Mouse (Mus musculus) gastrocnemius, adult 18-20 months (tissue): ENCODE data around the gene Defa36. TPM values are rescaled to one million over a fixed set of nuclear protein-coding genes. Genes with fewer than 3 reads are reported as not detected.
"Not testable (repeated sequence)": the region's sequence is repeated elsewhere in the genome, so short reads cannot be mapped to it uniquely, and the experiment has no call there.

ENCODE experiments used
- DNase-seq: peaks from one replicate; pipeline ENCODE4 v3.0.0; 2021; ENCODE audit warnings: low spot score
- long read RNA-seq, 2 experiments: library from polyadenylated mRNA; stranded (forward); transcript quantifications; one replicate each; pipeline ENCODE4 v2.0.0; 2021
- total RNA-seq, 2 experiments: library from RNA; stranded (reverse); gene quantifications; 2 replicates each; pipeline ENCODE4 v1.2.3; 2021

The Defa36 gene
- total RNA-seq = not detected
- long read RNA-seq, experiment 1 = 0 reads
- long read RNA-seq, experiment 2 = 0 reads

- DNase-seq = not testable (repeated sequence)
These were observed at the start of gene Defa36 for GRCm38 (mm10) chr8:21427111-21427510. Gene Defa36 (plus strand): TSS chr8:21427411.

GRCm38 (mm10) chr8:21378215-21378614 lies 49.0 kb upstream of the Defa36 start, which contains the start of gene Defa2:
Gene Defa2 (plus strand): TSS chr8:21378515.
- not testable (repeated sequence) for DNase-seq

- DNase-seq = not testable (repeated sequence)
These were observed 35.7 kb upstream of the Defa36 start, which contains the start of gene Defa33 for GRCm38 (mm10) chr8:21391511-21391910. Gene Defa33 (plus strand): TSS chr8:21391811.

GRCm38 (mm10) chr8:21456460-21456859 lies 29.2 kb downstream of the Defa36 start, which contains the start of gene Gm7849:
Gene Gm7849 (minus strand): TSS chr8:21456560.
- DNase-seq = not testable (repeated sequence)

Other genes starting within 250 kb of the Defa36 start
- not detected for gene Defa31, start 235.8 kb upstream of the Defa36 start, total RNA-seq
- gene Gm15293, start 225.8 kb upstream of the Defa36 start, total RNA-seq = not detected
- gene Gm15292, start 177.7 kb upstream of the Defa36 start, total RNA-seq = not detected
- gene Defa27, start 111.9 kb upstream of the Defa36 start, total RNA-seq = not detected
- gene Defa29, start 100.4 kb upstream of the Defa36 start, total RNA-seq = not detected
- gene Defa2, start 48.9 kb upstream of the Defa36 start, total RNA-seq = not detected
- not detected for gene Defa33, start 35.6 kb upstream of the Defa36 start, total RNA-seq
- gene Gm7849, start 29.1 kb downstream of the Defa36 start, total RNA-seq = not detected
- not detected for gene Defa20, start 81.8 kb downstream of the Defa36 start, total RNA-seq
- not detected for gene Defa32, start 101.6 kb downstream of the Defa36 start, total RNA-seq
- not detected for gene Defa37, start 138.0 kb downstream of the Defa36 start, total RNA-seq
- not detected for gene Defa28, start 155.6 kb downstream of the Defa36 start, total RNA-seq
- not detected for gene Gm7861, start 167.1 kb downstream of the Defa36 start, total RNA-seq
- gene Defa26, start 190.8 kb downstream of the Defa36 start, total RNA-seq = not detected
- gene Defa17, start 228.4 kb downstream of the Defa36 start, total RNA-seq = not detected
- not detected for gene Defa34, start 238.4 kb downstream of the Defa36 start, total RNA-seq